Mouse (Mus musculus): ENCODE data around the gene Herc2. TPM values are rescaled to one million over a fixed set of nuclear protein-coding genes. Genes with fewer than 3 reads are reported as not detected.

Gene Herc2
- polyA plus RNA-seq, 1 experiment, result 55.4 TPM

GRCm38 (mm10) chr7:56044267-56044629 is 5.7 kb upstream of the Herc2 start:
- no peak overlapping the region for H3K4me3 ChIP-seq (replicated peaks; ENCODE audit: insufficient read depth, low read depth, low read length)
- 79% methylated on average over 3 of the region's 3 CpGs for WGBS
- H3K4me1 ChIP-seq (ENCODE audit: control insufficient read depth, insufficient read depth, low read length), result no peaks in the 10 kb centered on the region
- no peak overlapping the region for H3K27ac ChIP-seq (ENCODE audit: insufficient read depth, low read length)
- no peak for DNase-seq
- TF ChIP-seq POLR2A (IDR thresholded peaks at IDR 0.05; ENCODE audit: borderline replicate concordance, insufficient read depth, low read length) (no peak), CTCF (IDR thresholded peaks at IDR 0.05; ENCODE audit: borderline replicate concordance, insufficient read depth, low read depth, low read length) (no peak)
- H3K27me3 ChIP-seq (ENCODE audit: control insufficient read depth, insufficient read depth, low read length), result no peaks in the 10 kb centered on the region

GRCm38 (mm10) chr7:56047178-56047577 is 2.8 kb upstream of the Herc2 start:
- no peak overlapping the region for H3K27ac ChIP-seq (ENCODE audit: insufficient read depth, low read length)
- no peak for DNase-seq
- 64% methylated on average over 1 of the region's 1 CpGs for WGBS
- no peak overlapping the region for H3K4me3 ChIP-seq (replicated peaks; ENCODE audit: insufficient read depth, low read depth, low read length)
- TF ChIP-seq CTCF (IDR thresholded peaks at IDR 0.05; ENCODE audit: borderline replicate concordance, insufficient read depth, low read depth, low read length), result no peak
- TF ChIP-seq POLR2A (IDR thresholded peaks at IDR 0.05; ENCODE audit: borderline replicate concordance, insufficient read depth, low read length), result no peak
- no peaks in the 10 kb centered on the region; the same call in 1 of the 2 replicates for H3K4me1 ChIP-seq (ENCODE audit: control insufficient read depth, insufficient read depth, low read length)
- no peaks in the 10 kb centered on the region for H3K27me3 ChIP-seq (ENCODE audit: control insufficient read depth, insufficient read depth, low read length)

GRCm38 (mm10) chr7:56050487-56050911 is 503 bp downstream of the Herc2 start:
- H3K4me1 ChIP-seq (ENCODE audit: control insufficient read depth, insufficient read depth, low read length), result no peaks in the 10 kb centered on the region; the same call in none of the 2 replicates
- H3K27ac ChIP-seq (ENCODE audit: insufficient read depth, low read length), result peak overlapping the region; percentile 51
- no peaks in the 10 kb centered on the region for H3K27me3 ChIP-seq (ENCODE audit: control insufficient read depth, insufficient read depth, low read length)
- 1% methylated on average over 18 of the region's 18 CpGs for WGBS
- DNase-seq, result peak; percentile 44 to 58
- TF ChIP-seq POLR2A (IDR thresholded peaks at IDR 0.05; ENCODE audit: borderline replicate concordance, insufficient read depth, low read length) (no peak), CTCF (IDR thresholded peaks at IDR 0.05; ENCODE audit: borderline replicate concordance, insufficient read depth, low read depth, low read length) (no peak)
- peak overlapping the region; percentile 80 for H3K4me3 ChIP-seq (replicated peaks; ENCODE audit: insufficient read depth, low read depth, low read length)

GRCm38 (mm10) chr7:56052996-56053395 is 3.0 kb downstream of the Herc2 start:
- Histone ChIP-seq H3K27me3 (ENCODE audit: control insufficient read depth, insufficient read depth, low read length) (no peaks in the 10 kb centered on the region), H3K4me1 (ENCODE audit: control insufficient read depth, insufficient read depth, low read length) (no peaks in the 10 kb centered on the region; the same call in none of the 2 replicates), H3K4me3 (replicated peaks; ENCODE audit: insufficient read depth, low read depth, low read length) (no peak overlapping the region), H3K27ac (ENCODE audit: insufficient read depth, low read length) (no peak overlapping the region)
- no peak for DNase-seq
- no peak for TF ChIP-seq POLR2A (IDR thresholded peaks at IDR 0.05; ENCODE audit: borderline replicate concordance, insufficient read depth, low read length)
- TF ChIP-seq CTCF (IDR thresholded peaks at IDR 0.05; ENCODE audit: borderline replicate concordance, insufficient read depth, low read depth, low read length), result no peak

GRCm38 (mm10) chr7:56055338-56055737 is 5.3 kb downstream of the Herc2 start:
- TF ChIP-seq POLR2A (IDR thresholded peaks at IDR 0.05; ENCODE audit: borderline replicate concordance, insufficient read depth, low read length) (no peak), CTCF (IDR thresholded peaks at IDR 0.05; ENCODE audit: borderline replicate concordance, insufficient read depth, low read depth, low read length) (no peak)
- no peaks in the 10 kb centered on the region; the same call in none of the 2 replicates for H3K4me1 ChIP-seq (ENCODE audit: control insufficient read depth, insufficient read depth, low read length)
- no peak overlapping the region for H3K4me3 ChIP-seq (replicated peaks; ENCODE audit: insufficient read depth, low read depth, low read length)
- no peak overlapping the region for H3K27ac ChIP-seq (ENCODE audit: insufficient read depth, low read length)
- peak in 1 of 2 experiments; percentile 57 for DNase-seq
- no peaks in the 10 kb centered on the region for H3K27me3 ChIP-seq (ENCODE audit: control insufficient read depth, insufficient read depth, low read length)
- 37% methylated on average over 3 of the region's 3 CpGs for WGBS

- Histone ChIP-seq H3K27me3 (ENCODE audit: control insufficient read depth, insufficient read depth, low read length) (no peaks in the 10 kb centered on the region), H3K4me1 (ENCODE audit: control insufficient read depth, insufficient read depth, low read length) (no peaks in the 10 kb centered on the region), H3K27ac (ENCODE audit: insufficient read depth, low read length) (no peak overlapping the region), H3K4me3 (replicated peaks; ENCODE audit: insufficient read depth, low read depth, low read length) (no peak overlapping the region)
- DNase-seq, result no peak
- 100% methylated on average over 1 of the region's 1 CpGs for WGBS
- TF ChIP-seq POLR2A (IDR thresholded peaks at IDR 0.05; ENCODE audit: borderline replicate concordance, insufficient read depth, low read length) (no peak), CTCF (IDR thresholded peaks at IDR 0.05; ENCODE audit: borderline replicate concordance, insufficient read depth, low read depth, low read length) (no peak)
Observed at GRCm38 (mm10) chr7:56064876-56065275, 14.9 kb downstream of the Herc2 start.

- Histone ChIP-seq H3K27me3 (ENCODE audit: control insufficient read depth, insufficient read depth, low read length) (no peaks in the 10 kb centered on the region), H3K4me3 (replicated peaks; ENCODE audit: insufficient read depth, low read depth, low read length) (no peak overlapping the region), H3K4me1 (ENCODE audit: control insufficient read depth, insufficient read depth, low read length) (no peaks in the 10 kb centered on the region), H3K27ac (ENCODE audit: insufficient read depth, low read length) (no peak overlapping the region)
- WGBS, result 73% methylated on average over 2 of the region's 2 CpGs
- TF ChIP-seq POLR2A (IDR thresholded peaks at IDR 0.05; ENCODE audit: borderline replicate concordance, insufficient read depth, low read length) (no peak), CTCF (IDR thresholded peaks at IDR 0.05; ENCODE audit: borderline replicate concordance, insufficient read depth, low read depth, low read length) (no peak)
- no peak for DNase-seq
Observed at GRCm38 (mm10) chr7:56066136-56066535, 16.1 kb downstream of the Herc2 start.

- DNase-seq, result no peak
- no peak overlapping the region for H3K4me3 ChIP-seq (replicated peaks; ENCODE audit: insufficient read depth, low read depth, low read length)
- H3K27me3 ChIP-seq (ENCODE audit: control insufficient read depth, insufficient read depth, low read length), result no peaks in the 10 kb centered on the region
- WGBS, result 98% methylated on average over 1 of the region's 1 CpGs
- TF ChIP-seq CTCF (IDR thresholded peaks at IDR 0.05; ENCODE audit: borderline replicate concordance, insufficient read depth, low read depth, low read length), result no peak
- no peak for TF ChIP-seq POLR2A (IDR thresholded peaks at IDR 0.05; ENCODE audit: borderline replicate concordance, insufficient read depth, low read length)
- H3K4me1 ChIP-seq (ENCODE audit: control insufficient read depth, insufficient read depth, low read length), result no peaks in the 10 kb centered on the region
- H3K27ac ChIP-seq (ENCODE audit: insufficient read depth, low read length), result no peak overlapping the region
Observed at GRCm38 (mm10) chr7:56066634-56067033, 16.6 kb downstream of the Herc2 start.
